Mouse (Mus musculus) midbrain, embryonic 12.5 days (tissue): ENCODE measurements around the gene Retreg2. TPM values are rescaled to one million over a fixed set of nuclear protein-coding genes. Genes with fewer than 3 reads are reported as not detected.

Source experiments
- ATAC-seq: fragments of 200-750 bp; cut with Nextera tagmentation; 2 replicates; pipeline ENCODE4 v1.8.0; 2017; ENCODE audit warnings: low read depth, moderate TSS enrichment, moderate library complexity; ENCODE audit not compliant: low FRiP score
- H3K27ac ChIP-seq: fragments of 300-500 bp; sonication (generic); replicated peaks from 2 replicates; pipeline ENCODE4 v1.5.1; 2016; ENCODE audit warnings: mild to moderate bottlenecking
- H3K27me3 ChIP-seq: fragments of 300-500 bp; sonication (generic); 2 replicates; pipeline ENCODE4 v1.6.1; 2016; ENCODE audit warnings: mild to moderate bottlenecking
- H3K36me3 ChIP-seq: fragments of 300-500 bp; sonication (generic); 2 replicates; pipeline ENCODE4 v1.6.1; 2016
- H3K4me1 ChIP-seq: fragments of 300-500 bp; sonication (generic); 2 replicates; pipeline ENCODE4 v1.6.1; 2016
- H3K4me2 ChIP-seq: fragments of 300-500 bp; sonication (generic); replicated peaks from 2 replicates; pipeline ENCODE4 v1.6.1; 2016; ENCODE audit warnings: mild to moderate bottlenecking, moderate library complexity
- H3K4me3 ChIP-seq: fragments of 300-500 bp; sonication (generic); 2 replicates; pipeline ENCODE4 v1.5.1; 2016; ENCODE audit warnings: mild to moderate bottlenecking
- H3K9ac ChIP-seq: fragments of 300-500 bp; sonication (generic); replicated peaks from 2 replicates; pipeline ENCODE4 v1.6.1; 2016; ENCODE audit warnings: mild to moderate bottlenecking, moderate library complexity
- H3K9me3 ChIP-seq: fragments of 300-500 bp; sonication (generic); 2 replicates; pipeline ENCODE4 v1.6.1; 2016; ENCODE audit warnings: mild to moderate bottlenecking
- WGBS: fragments of 180-500 bp; shearing (Covaris S2); methylation state at CpG from one replicate; pipeline ENCODE4 v1.1.7; 2016; 5-methylcytosine and 5-hydroxymethylcytosine counted together
- polyA plus RNA-seq: library from polyadenylated mRNA; unstranded; fragments of >200 nt; fragmentation: Nextera tagmentation; extraction: Ambion mirVana; gene quantifications from 2 replicates; pipeline ENCODE4 v1.2.1, GENCODE M21; 2016

The Retreg2 gene
- polyA plus RNA-seq, 1 experiment from 2014 or later: 81.3 TPM

GRCm38 (mm10) chr1:75141486-75142190, 940 bp upstream of the Retreg2 start:
- peak overlapping the region; percentile 99 for H3K27ac ChIP-seq
- H3K4me1 ChIP-seq: peaks cover 30% of the 10 kb centered on the region
- H3K9ac ChIP-seq: peak overlapping the region; percentile 94
- peak overlapping the region; percentile 91 for H3K4me2 ChIP-seq
- H3K4me3 ChIP-seq: peak overlapping the region; percentile 92
- no peaks in the 10 kb centered on the region for H3K9me3 ChIP-seq
- no peak for ATAC-seq
- H3K36me3 ChIP-seq: peaks cover 56% of the 10 kb centered on the region
- WGBS: under 1% methylated on average over 52 of the region's 53 CpGs
- H3K27me3 ChIP-seq: no peaks in the 10 kb centered on the region

GRCm38 (mm10) chr1:75145589-75145988, 3.0 kb downstream of the Retreg2 start:
- no peak for ATAC-seq
- H3K9ac ChIP-seq: no peak overlapping the region
- no peak overlapping the region for H3K4me2 ChIP-seq
- H3K4me1 ChIP-seq: peaks cover 18% of the 10 kb centered on the region
- no peaks in the 10 kb centered on the region for H3K9me3 ChIP-seq
- WGBS: 98% methylated on average over 3 of the region's 3 CpGs
- peaks cover 49% of the 10 kb centered on the region for H3K36me3 ChIP-seq
- no peaks in the 10 kb centered on the region for H3K27me3 ChIP-seq
- no peak overlapping the region for H3K27ac ChIP-seq
- H3K4me3 ChIP-seq: no peak overlapping the region

GRCm38 (mm10) chr1:75147411-75148135, 5.0 kb downstream of the Retreg2 start:
- ATAC-seq: no peak
- H3K4me3 ChIP-seq: no peak overlapping the region
- peaks cover 8% of the 10 kb centered on the region for H3K4me1 ChIP-seq
- H3K9ac ChIP-seq: no peak overlapping the region
- no peak overlapping the region for H3K27ac ChIP-seq
- no peaks in the 10 kb centered on the region for H3K27me3 ChIP-seq
- no peak overlapping the region for H3K4me2 ChIP-seq
- peaks cover 49% of the 10 kb centered on the region for H3K36me3 ChIP-seq
- H3K9me3 ChIP-seq: no peaks in the 10 kb centered on the region
- 86% methylated on average over 7 of the region's 7 CpGs for WGBS

DNA sequence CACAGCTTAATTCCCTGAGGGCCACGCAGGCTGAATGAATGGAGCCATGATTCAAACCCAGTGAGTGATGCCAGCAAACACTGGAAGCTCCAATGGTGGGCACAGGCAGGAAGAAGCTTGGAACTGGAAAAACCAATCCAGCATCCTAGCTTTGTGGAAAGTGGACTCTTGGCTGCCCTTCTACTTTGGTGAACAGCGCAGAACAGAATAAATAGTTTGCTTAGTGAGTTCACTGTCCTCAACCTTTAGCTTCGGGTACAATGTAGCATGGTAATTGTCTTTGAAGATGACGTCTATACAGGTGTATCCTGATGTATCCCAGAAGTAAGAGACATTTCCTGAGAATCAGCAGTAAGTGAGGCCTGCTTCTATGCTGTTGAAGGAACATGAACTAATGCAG, 6.1 kb downstream of the Retreg2 start:
- H3K9ac ChIP-seq: no peak overlapping the region
- WGBS: 91% methylated on average over 4 of the region's 4 CpGs
- no peak overlapping the region for H3K4me2 ChIP-seq
- H3K27me3 ChIP-seq: no peaks in the 10 kb centered on the region
- peaks cover 6% of the 10 kb centered on the region for H3K4me1 ChIP-seq
- H3K36me3 ChIP-seq: peaks cover 49% of the 10 kb centered on the region
- no peak overlapping the region for H3K4me3 ChIP-seq
- ATAC-seq: no peak
- H3K27ac ChIP-seq: no peak overlapping the region
- H3K9me3 ChIP-seq: no peaks in the 10 kb centered on the region

GRCm38 (mm10) chr1:75155837-75156236, 13.3 kb downstream of the Retreg2 start:
- Histone ChIP-seq H3K4me2 (no peak overlapping the region), H3K27me3 (no peaks in the 10 kb centered on the region), H3K9ac (no peak overlapping the region), H3K36me3 (no peaks in the 10 kb centered on the region), H3K4me3 (no peak overlapping the region), H3K9me3 (no peaks in the 10 kb centered on the region), H3K27ac (no peak overlapping the region), H3K4me1 (no peaks in the 10 kb centered on the region)
- ATAC-seq: no peak
- 70% methylated on average over 3 of the region's 3 CpGs for WGBS

DNA sequence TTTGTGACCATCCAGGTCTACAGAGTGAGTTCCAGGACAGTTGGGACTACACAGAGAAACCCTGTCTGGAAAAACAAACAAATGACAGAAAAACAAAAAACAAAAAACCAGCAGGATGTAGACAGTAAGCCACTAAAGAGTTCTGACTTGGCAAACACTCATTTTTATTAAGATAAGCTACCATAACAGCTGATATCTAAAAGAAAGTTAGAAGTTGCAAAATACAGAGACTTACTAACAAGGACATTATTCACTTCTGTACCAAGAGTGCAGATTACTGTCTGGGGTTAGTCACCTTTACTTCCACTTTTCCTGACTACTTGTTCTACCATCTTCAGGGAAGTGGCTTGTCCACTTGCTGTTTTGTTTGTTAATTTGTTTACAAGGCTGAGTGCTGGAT, 16.4 kb downstream of the Retreg2 start:
- Histone ChIP-seq H3K27me3 (no peaks in the 10 kb centered on the region), H3K36me3 (no peaks in the 10 kb centered on the region), H3K9me3 (no peaks in the 10 kb centered on the region), H3K27ac (no peak overlapping the region), H3K4me2 (no peak overlapping the region), H3K9ac (no peak overlapping the region), H3K4me1 (no peaks in the 10 kb centered on the region), H3K4me3 (no peak overlapping the region)
- no peak for ATAC-seq

DNA sequence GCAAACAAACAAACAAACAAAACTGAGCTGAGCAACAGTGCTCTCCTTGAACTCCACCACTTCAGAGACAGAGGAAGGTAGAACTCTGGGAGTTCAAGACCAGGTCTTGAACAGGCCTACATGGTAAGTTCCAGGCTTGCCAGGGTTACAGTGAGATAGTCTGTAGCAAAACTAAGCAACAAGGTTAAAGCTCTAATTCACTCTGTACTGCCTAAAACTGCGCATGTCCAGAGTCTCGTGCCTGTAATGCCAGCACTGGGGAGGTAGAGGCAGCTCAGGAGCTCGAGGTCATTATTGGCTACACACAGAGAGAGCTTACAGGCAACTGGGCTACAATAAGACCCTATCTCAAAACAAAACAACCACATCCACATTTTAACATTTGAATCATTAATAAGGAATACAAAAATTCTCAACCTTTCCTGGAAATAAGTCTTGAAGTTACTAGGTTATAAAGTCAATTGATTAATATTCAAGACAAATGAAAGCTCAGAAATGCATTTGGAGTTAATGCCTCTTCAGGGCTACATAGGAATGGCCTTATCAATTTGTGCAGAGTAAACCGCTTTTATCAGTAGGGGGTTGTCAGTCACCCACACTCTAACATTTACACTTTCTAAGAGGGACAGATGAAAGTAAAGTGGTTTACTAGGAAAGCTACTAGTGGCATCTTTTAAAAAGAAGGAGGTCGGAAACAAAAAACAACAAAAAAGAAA, 17.1 kb downstream of the Retreg2 start:
- 72% methylated on average over 5 of the region's 5 CpGs for WGBS
- Histone ChIP-seq H3K27me3 (no peaks in the 10 kb centered on the region), H3K9ac (no peak overlapping the region), H3K4me1 (no peaks in the 10 kb centered on the region), H3K9me3 (no peaks in the 10 kb centered on the region), H3K36me3 (no peaks in the 10 kb centered on the region), H3K27ac (no peak overlapping the region), H3K4me3 (no peak overlapping the region), H3K4me2 (no peak overlapping the region)
- ATAC-seq: no peak

DNA sequence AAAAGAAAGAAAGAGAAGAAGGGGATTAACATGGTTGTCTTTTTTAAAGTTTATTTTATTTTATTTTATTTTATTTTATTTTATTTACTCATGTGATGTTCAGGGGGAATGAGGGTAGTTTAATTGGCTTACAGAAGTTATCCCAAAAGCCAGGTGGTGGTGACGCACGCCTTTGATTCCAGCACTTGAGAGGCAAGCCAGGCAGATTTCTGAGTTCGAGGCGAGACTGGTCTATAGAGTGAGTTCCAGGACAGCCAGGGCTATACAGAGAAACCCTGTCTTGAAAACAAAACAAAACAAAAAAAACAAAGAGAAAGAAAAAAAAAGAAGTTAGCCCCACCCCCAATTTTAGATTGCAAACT, 17.7 kb downstream of the Retreg2 start:
- H3K4me3 ChIP-seq: no peak overlapping the region
- no peaks in the 10 kb centered on the region for H3K4me1 ChIP-seq
- no peaks in the 10 kb centered on the region for H3K36me3 ChIP-seq
- H3K9me3 ChIP-seq: no peaks in the 10 kb centered on the region
- no peak for ATAC-seq
- no peaks in the 10 kb centered on the region for H3K27me3 ChIP-seq
- 83% methylated on average over 4 of the region's 4 CpGs for WGBS
- no peak overlapping the region for H3K9ac ChIP-seq
- no peak overlapping the region for H3K27ac ChIP-seq
- no peak overlapping the region for H3K4me2 ChIP-seq

GRCm38 (mm10) chr1:75168093-75168471, 25.5 kb downstream of the Retreg2 start:
- no peaks in the 10 kb centered on the region for H3K27me3 ChIP-seq
- peak overlapping the region; percentile 65 for H3K4me2 ChIP-seq
- H3K9ac ChIP-seq: no peak overlapping the region; the same call in 1 of the 2 replicates
- H3K9me3 ChIP-seq: no peaks in the 10 kb centered on the region
- peaks cover 10% of the 10 kb centered on the region for H3K4me1 ChIP-seq
- peak overlapping the region; percentile 60 for H3K4me3 ChIP-seq
- H3K27ac ChIP-seq: 0 out of 2 replicates have a peak overlapping the region, but pooled peaks have one; percentile 79
- peaks cover 33% of the 10 kb centered on the region for H3K36me3 ChIP-seq
- 11% methylated on average over 7 of the region's 7 CpGs for WGBS
- ATAC-seq: peak; percentile 42

- H3K9me3 ChIP-seq: no peaks in the 10 kb centered on the region
- H3K4me1 ChIP-seq: peaks cover 10% of the 10 kb centered on the region
- H3K27ac ChIP-seq: peak within 1 kb of the TSS; percentile 79
- H3K4me3 ChIP-seq: peak within 1 kb of the TSS; percentile 60
- peak within 1 kb of the TSS; percentile 65 for H3K4me2 ChIP-seq
- H3K36me3 ChIP-seq: peaks cover 40% of the 10 kb centered on the region
- WGBS: under 1% methylated on average over 59 of the region's 59 CpGs
- H3K9ac ChIP-seq: peak within 1 kb of the TSS; percentile 52
- ATAC-seq: peak; percentile 96
- no peaks in the 10 kb centered on the region for H3K27me3 ChIP-seq
These were observed 26.2 kb downstream of the Retreg2 start, which contains the start of gene Zfand2b for GRCm38 (mm10) chr1:75168472-75169464. TSS of gene Zfand2b (plus strand) at chr1:75168646.

DNA sequence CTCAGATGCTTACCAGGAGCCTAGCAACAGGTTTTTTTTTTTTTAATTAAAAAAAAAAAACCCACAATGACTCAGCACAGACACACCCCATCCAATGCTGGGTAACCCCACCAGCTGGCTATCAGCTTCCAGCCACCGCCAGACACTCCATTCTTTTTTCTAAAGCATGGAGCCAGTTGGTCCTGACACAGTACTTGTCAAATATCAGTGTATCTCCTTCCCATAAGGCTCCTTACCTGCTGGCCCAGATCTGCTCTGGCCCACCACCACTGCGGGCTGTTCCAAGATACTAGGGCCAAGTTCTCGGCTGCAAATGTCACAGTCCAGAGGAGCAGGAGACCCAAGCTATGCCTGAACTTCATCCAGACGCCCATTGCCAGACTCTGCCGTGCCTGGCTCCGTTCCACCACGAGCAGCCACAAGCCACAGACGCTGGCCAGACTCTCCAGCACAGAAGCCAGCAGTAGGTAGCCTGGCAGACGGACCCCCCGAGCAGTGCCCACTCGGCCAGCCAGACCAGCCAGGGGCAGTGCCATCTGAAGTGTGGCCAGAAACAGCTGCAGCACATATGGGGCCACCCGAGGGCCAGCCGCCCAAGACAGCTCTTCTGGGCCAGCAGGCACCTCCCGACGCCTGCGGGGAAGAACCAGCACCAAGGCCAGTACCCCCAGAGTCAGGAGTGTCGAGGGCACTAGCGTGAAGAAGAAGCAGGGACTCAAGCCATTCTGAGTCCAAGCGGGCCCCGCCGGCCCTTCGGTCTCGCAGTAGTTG, 36.9 kb downstream of the Retreg2 start:
- no peaks in the 10 kb centered on the region for H3K9me3 ChIP-seq
- WGBS: 12% methylated on average over 23 of the region's 23 CpGs
- peak overlapping the region; percentile 61 for H3K4me3 ChIP-seq
- H3K9ac ChIP-seq: peak overlapping the region; percentile 71
- H3K27ac ChIP-seq: peak overlapping the region; percentile 63
- H3K4me1 ChIP-seq: peaks cover 23% of the 10 kb centered on the region
- peak; percentile 50; the same call in 1 of the 2 replicates for ATAC-seq
- H3K4me2 ChIP-seq: peak overlapping the region; percentile 99
- H3K36me3 ChIP-seq: peaks cover 54% of the 10 kb centered on the region
- H3K27me3 ChIP-seq: no peaks in the 10 kb centered on the region
